Mouse (Mus musculus) forebrain, embryonic 10.5 days (tissue): ENCODE results near the gene Cbx5. TPM values are rescaled to one million over a fixed set of nuclear protein-coding genes. Genes with fewer than 3 reads are reported as not detected.

Source experiments
- DNase-seq: peaks from one replicate; pipeline ENCODE4 v3.0.0-alpha.2; 2017; ENCODE audit warnings: low spot score; ENCODE audit errors: extremely low spot score
- H3K27ac ChIP-seq: fragments of 300-500 bp; sonication (generic); 2 replicates; pipeline ENCODE4 v1.5.1; 2016; ENCODE audit warnings: mild to moderate bottlenecking
- H3K27me3 ChIP-seq: fragments of 300-500 bp; sonication (generic); 2 replicates; pipeline ENCODE4 v1.6.1; 2016; ENCODE audit warnings: mild to moderate bottlenecking; ENCODE audit not compliant: poor library complexity, severe bottlenecking
- H3K36me3 ChIP-seq: fragments of 300-500 bp; sonication (generic); replicated peaks from 2 replicates; pipeline ENCODE4 v1.6.1; 2016; ENCODE audit warnings: mild to moderate bottlenecking, moderate library complexity
- H3K4me1 ChIP-seq: fragments of 300-500 bp; sonication (generic); 2 replicates; pipeline ENCODE4 v1.6.1; 2016
- H3K4me3 ChIP-seq: fragments of 300-500 bp; sonication (generic); 2 replicates; pipeline ENCODE4 v1.5.1; 2016; ENCODE audit warnings: mild to moderate bottlenecking, moderate library complexity
- H3K9me3 ChIP-seq: fragments of 300-500 bp; sonication (generic); 2 replicates; pipeline ENCODE4 v1.6.1; 2016; ENCODE audit warnings: mild to moderate bottlenecking, moderate library complexity
- WGBS: fragments of 180-500 bp; shearing (Covaris S2); methylation state at CpG from one replicate; pipeline ENCODE4 v1.1.7; 2016; 5-methylcytosine and 5-hydroxymethylcytosine counted together
- polyA plus RNA-seq: library from polyadenylated mRNA; unstranded; fragments of >200 nt; fragmentation: Nextera tagmentation; extraction: Ambion mirVana; gene quantifications from 2 replicates; pipeline ENCODE4 v1.2.1, GENCODE M21; 2016

Cbx5 gene
- polyA plus RNA-seq, 1 experiment from 2014 or later: 212 TPM

GRCm38 (mm10) chr15:103190531-103191462, 48.8 kb downstream of the Cbx5 start:
- WGBS: 70% methylated on average over 10 of the region's 10 CpGs
- Histone ChIP-seq H3K9me3 (no peaks in the 10 kb centered on the region), H3K27ac (no peak overlapping the region), H3K27me3 (no peaks in the 10 kb centered on the region), H3K4me1 (no peaks in the 10 kb centered on the region), H3K36me3 (peaks cover 66% of the 10 kb centered on the region), H3K4me3 (no peak overlapping the region)
- DNase-seq: peak; percentile 20

GRCm38 (mm10) chr15:103190083-103190482, 49.5 kb downstream of the Cbx5 start:
- Histone ChIP-seq H3K27me3 (peaks cover 4% of the 10 kb centered on the region; the same call in 1 of the 2 replicates), H3K4me1 (no peaks in the 10 kb centered on the region), H3K36me3 (peaks cover 59% of the 10 kb centered on the region), H3K9me3 (no peaks in the 10 kb centered on the region), H3K4me3 (no peak overlapping the region), H3K27ac (no peak overlapping the region)
- peak; percentile 14 for DNase-seq
- 90% methylated on average over 7 of the region's 7 CpGs for WGBS

GRCm38 (mm10) chr15:103187803-103188202, 51.8 kb downstream of the Cbx5 start:
- Histone ChIP-seq H3K4me1 (peaks cover 13% of the 10 kb centered on the region), H3K4me3 (no peak overlapping the region), H3K27me3 (peaks cover 27% of the 10 kb centered on the region), H3K9me3 (no peaks in the 10 kb centered on the region), H3K27ac (no peak overlapping the region), H3K36me3 (peaks cover 36% of the 10 kb centered on the region)
- no peak for DNase-seq
- WGBS: 80% methylated on average over 6 of the region's 6 CpGs

- DNase-seq: peak; percentile 57
- Histone ChIP-seq H3K36me3 (peaks cover 15% of the 10 kb centered on the region), H3K27ac (no peak overlapping the region), H3K4me1 (peaks cover 22% of the 10 kb centered on the region), H3K9me3 (no peaks in the 10 kb centered on the region), H3K4me3 (no peak overlapping the region), H3K27me3 (peaks cover 49% of the 10 kb centered on the region)
- WGBS: 52% methylated on average over 19 of the region's 19 CpGs
Observed at GRCm38 (mm10) chr15:103185462-103186198, 54.0 kb downstream of the Cbx5 start.

- peak; percentile 50 for DNase-seq
- 13% methylated on average over 25 of the region's 25 CpGs for WGBS
- H3K27me3 ChIP-seq: peaks cover 66% of the 10 kb centered on the region
- H3K4me1 ChIP-seq: peaks cover 22% of the 10 kb centered on the region
- no peak overlapping the region for H3K27ac ChIP-seq
- H3K4me3 ChIP-seq: peak overlapping the region; percentile 41
- H3K9me3 ChIP-seq: no peaks in the 10 kb centered on the region
- H3K36me3 ChIP-seq: peaks cover 4% of the 10 kb centered on the region
Observed at GRCm38 (mm10) chr15:103183651-103184610, 55.7 kb downstream of the Cbx5 start.

- 2% methylated on average over 21 of the region's 21 CpGs for WGBS
- peak overlapping the region; percentile 32; the same call in 1 of the 2 replicates for H3K27ac ChIP-seq
- peak; percentile 66 for DNase-seq
- H3K36me3 ChIP-seq: no peaks in the 10 kb centered on the region
- H3K4me1 ChIP-seq: peaks cover 25% of the 10 kb centered on the region
- peak overlapping the region; percentile 41 for H3K4me3 ChIP-seq
- no peaks in the 10 kb centered on the region for H3K9me3 ChIP-seq
- peaks cover 74% of the 10 kb centered on the region for H3K27me3 ChIP-seq
Observed at GRCm38 (mm10) chr15:103183135-103183534, 56.5 kb downstream of the Cbx5 start.

GRCm38 (mm10) chr15:103182166-103182790, 57.3 kb downstream of the Cbx5 start:
- H3K36me3 ChIP-seq: no peaks in the 10 kb centered on the region
- no peaks in the 10 kb centered on the region for H3K9me3 ChIP-seq
- DNase-seq: peak; percentile 82
- H3K27me3 ChIP-seq: peaks cover 83% of the 10 kb centered on the region
- H3K4me3 ChIP-seq: peak overlapping the region; percentile 41
- WGBS: 2% methylated on average over 41 of the region's 48 CpGs
- no peak overlapping the region for H3K27ac ChIP-seq
- H3K4me1 ChIP-seq: peaks cover 33% of the 10 kb centered on the region

- Histone ChIP-seq H3K27me3 (peaks cover 100% of the 10 kb centered on the region), H3K36me3 (no peaks in the 10 kb centered on the region), H3K27ac (no peak overlapping the region), H3K4me3 (no peak overlapping the region), H3K4me1 (peaks cover 41% of the 10 kb centered on the region), H3K9me3 (no peaks in the 10 kb centered on the region)
- DNase-seq: peak; percentile 12
Observed at GRCm38 (mm10) chr15:103180406-103180805, 59.2 kb downstream of the Cbx5 start.

- peaks cover 38% of the 10 kb centered on the region for H3K4me1 ChIP-seq
- 47% methylated on average over 1 of the region's 1 CpGs for WGBS
- no peak overlapping the region for H3K4me3 ChIP-seq
- H3K9me3 ChIP-seq: no peaks in the 10 kb centered on the region
- peaks cover 100% of the 10 kb centered on the region for H3K27me3 ChIP-seq
- no peak for DNase-seq
- no peaks in the 10 kb centered on the region for H3K36me3 ChIP-seq
- no peak overlapping the region for H3K27ac ChIP-seq
Observed at GRCm38 (mm10) chr15:103178767-103179166, 60.8 kb downstream of the Cbx5 start.

- H3K27ac ChIP-seq: no peak overlapping the region
- peak; percentile 50 for DNase-seq
- H3K9me3 ChIP-seq: no peaks in the 10 kb centered on the region
- WGBS: 7% methylated on average over 12 of the region's 12 CpGs
- H3K4me3 ChIP-seq: no peak overlapping the region
- H3K27me3 ChIP-seq: peaks cover 100% of the 10 kb centered on the region
- H3K4me1 ChIP-seq: peaks cover 31% of the 10 kb centered on the region
- no peaks in the 10 kb centered on the region for H3K36me3 ChIP-seq
Observed at GRCm38 (mm10) chr15:103178137-103178536, 61.5 kb downstream of the Cbx5 start.

- peaks cover 26% of the 10 kb centered on the region for H3K4me1 ChIP-seq
- H3K27ac ChIP-seq: no peak overlapping the region
- H3K9me3 ChIP-seq: no peaks in the 10 kb centered on the region
- peak overlapping the region; percentile 16; the same call in 1 of the 2 replicates for H3K4me3 ChIP-seq
- 4% methylated on average over 12 of the region's 12 CpGs for WGBS
- no peak for DNase-seq
- peaks cover 100% of the 10 kb centered on the region for H3K27me3 ChIP-seq
- H3K36me3 ChIP-seq: no peaks in the 10 kb centered on the region
Observed at GRCm38 (mm10) chr15:103177611-103178041, 62.0 kb downstream of the Cbx5 start.
